Mouse (Mus musculus) frontal cortex, postnatal 36 days (tissue): ENCODE results near the gene Cflar.

Experiments used
- DNase-seq, 2 experiments: peaks; one replicate each; pipeline ENCODE4 v3.0.0; 2022; ENCODE audit warnings: low spot score in 2 of 2

Cflar gene

DNA sequence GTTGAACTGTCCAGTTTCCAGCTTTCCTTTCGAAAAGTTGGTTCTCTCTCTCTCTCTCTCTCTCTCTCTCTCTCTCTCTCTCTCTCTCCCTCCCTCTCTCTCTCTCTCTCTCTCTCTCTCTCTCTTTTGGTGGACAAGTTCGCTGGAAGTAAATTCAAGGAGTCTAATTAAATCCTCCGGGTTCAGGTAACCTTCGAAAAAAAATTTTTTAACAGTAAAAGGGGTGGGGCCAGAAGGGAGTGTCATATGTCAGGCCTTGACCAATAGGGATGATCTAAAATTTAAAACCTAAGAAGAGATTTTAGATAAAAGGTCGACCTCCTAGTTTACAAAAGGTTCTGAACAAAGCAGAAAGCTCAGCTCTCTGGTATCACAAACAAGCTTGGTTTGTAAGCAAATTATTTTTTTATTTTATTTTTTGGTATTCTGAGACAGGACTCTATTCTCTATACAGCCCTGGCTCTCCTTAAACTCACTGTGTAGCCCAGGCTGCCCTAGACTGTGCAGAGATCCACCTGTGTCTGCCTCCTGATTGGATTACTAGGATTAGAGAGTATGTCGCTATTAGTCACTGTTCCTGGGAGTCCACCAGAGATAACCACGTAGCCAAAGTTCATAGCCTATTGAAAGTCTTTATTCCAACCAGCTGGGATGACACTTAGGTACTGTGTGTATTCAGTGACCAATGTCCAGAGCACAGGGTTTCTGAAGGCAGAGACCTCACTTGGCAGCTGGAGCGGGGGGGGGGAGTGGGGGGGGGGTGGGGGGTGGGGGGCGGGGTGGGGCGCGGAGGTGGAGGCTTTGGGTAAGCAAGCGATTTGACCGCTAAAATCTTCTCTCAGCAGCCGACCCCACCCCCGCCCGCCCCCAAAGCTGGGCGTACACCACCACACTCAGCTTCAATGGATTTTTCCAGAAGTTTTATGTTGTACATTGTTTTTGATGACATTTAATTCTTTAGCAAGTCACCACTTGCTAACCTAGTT lies 1.1 kb downstream of the Cflar start:
- no peak for DNase-seq

DNA sequence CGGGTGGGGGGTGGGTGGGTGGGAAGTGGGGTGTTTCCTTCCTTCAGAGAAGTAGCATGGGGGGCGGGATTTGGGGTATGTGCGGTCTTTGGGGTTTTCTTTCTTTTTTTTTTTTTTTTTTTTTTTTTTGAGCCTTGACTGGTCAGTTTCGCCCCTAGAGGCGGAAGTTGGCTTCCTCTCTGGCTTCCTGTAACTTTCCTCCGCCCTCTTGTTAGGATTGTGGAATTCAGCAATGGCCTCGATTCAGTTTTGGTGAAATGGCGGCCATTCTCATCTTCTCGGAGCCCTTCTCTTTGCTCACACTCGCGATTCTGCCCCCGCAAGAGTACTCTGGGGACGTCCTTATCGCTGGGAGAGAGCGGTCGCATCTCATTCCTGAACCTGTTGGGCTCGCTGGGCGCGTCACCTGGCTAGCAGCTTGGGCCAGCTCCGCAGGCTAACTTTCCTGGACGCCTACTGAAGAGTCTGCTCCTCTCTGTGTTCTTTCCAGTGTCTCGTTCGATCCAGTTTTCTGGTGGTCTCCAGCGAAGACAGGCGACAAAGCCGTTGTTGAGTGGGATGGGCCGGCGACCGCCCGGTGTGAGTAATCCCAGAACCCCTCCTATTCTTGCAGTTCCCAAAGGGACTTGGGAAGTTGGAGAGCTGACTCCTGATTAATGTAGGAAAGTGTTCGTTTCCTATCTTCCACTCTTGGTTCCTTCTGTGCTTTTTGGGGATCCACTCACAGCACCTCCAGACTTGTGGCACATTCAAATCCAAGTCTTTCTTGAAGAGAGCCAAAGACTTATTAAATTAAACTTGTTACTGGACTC lies 2.0 kb downstream of the Cflar start:
- DNase-seq = no peak

DNA sequence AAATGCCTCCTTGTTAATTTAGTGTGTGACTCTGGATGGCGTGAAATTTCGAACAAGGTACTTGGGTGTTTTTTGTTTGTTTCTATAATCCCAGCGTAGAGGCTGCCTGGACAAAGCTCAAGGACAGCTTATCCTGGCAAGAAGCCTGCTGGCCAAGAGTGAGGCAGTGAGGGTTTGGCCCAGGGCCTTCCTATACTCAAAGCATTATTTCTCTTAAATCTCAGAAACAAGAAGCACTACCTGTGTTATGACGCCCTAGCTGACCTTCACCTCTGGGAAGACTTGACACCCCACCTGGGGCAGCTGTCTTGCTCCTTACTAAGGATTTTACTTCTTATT lies 2.6 kb downstream of the Cflar start:
- no peak for DNase-seq

DNA sequence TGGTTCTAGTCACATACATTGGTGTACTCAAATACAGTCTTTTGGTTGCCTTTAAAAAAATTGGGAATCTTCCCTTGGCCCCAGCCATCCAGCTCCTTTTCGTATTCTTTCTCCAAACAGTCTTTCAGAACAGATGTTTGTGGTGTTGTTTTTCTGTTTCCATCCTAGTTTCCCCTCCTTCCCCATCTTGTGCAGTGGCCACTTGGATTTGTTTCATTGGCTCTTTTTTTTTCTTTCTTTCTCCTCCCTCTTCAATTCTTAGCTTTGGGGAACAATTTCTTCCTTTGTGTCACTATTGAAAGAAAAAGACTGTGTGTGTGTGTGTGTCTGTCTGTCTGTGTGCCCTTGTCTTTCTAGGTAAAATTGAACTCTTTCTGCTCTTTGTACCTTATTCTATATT lies 3.1 kb downstream of the Cflar start:
- DNase-seq = no peak

DNA sequence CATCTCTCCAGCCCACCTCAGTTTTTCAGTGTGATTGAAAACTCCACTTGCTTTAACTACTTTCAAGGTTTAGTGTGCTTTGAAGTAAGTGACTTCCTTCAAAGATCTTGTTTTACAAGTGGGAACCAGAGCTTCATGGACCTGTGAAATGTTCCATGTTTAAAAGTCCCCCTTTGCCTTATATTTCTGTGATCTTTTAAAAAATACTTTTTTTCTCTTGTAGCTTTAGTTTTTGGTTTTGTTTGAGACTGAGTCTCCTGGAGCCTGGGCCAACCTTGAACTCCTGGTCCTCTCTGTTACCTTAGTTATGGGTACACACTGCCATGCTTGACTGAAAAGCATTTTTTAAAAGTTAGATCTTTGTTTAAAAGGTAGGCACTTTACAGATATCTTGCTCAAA lies 4.2 kb downstream of the Cflar start:
- no peak for DNase-seq

DNA sequence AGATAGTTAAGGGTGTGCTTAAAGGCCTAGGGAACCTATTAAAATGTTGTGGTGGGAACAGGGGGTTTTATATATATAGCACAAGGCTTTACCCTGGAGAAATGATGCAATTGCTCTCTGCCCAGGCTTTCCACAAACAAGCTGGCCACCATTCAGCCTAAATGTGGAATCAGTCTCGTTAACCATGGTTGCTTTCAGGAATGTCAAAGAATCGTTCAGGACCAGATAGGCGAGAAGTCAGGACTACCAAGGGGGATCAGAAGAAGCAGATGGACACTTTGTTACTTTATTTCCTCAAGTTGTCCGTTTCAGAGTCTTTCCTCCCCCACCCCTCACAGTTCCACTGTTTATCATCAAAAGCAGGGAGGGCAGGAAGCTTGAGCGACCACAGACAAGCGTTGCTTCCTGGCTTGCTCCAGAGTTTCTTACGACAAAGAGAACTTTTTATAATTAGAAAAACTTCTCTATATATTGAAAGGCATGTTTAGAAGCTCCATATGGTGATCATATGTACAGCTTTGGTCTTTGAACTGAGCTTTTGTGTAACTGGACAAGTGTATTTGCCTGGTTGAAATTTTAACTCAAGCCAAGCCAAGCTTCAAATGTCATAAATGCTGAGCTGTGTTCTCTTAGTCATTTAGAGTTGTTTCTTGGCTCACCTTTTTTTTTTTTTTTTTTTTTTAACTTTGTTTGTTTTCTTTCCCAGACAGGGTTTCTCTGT lies 5.0 kb downstream of the Cflar start:
- DNase-seq = no peak

DNA sequence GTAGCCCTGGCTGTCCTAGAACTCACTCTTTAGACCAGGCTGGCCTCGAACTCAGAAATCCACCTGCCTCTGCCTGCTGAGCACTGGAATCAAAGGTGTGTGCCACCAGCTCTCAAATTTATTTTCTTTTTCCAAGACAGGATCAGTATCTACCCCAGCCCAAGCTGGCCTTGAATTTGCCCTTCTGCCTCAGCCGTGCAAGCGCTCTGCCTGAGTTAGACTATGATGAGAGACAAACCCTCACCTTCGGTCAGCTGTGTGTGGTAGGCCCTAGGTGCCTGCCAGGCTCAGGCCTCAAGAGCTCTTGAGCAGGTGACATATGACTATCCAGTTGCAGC lies 5.5 kb downstream of the Cflar start:
- no peak for DNase-seq

DNA sequence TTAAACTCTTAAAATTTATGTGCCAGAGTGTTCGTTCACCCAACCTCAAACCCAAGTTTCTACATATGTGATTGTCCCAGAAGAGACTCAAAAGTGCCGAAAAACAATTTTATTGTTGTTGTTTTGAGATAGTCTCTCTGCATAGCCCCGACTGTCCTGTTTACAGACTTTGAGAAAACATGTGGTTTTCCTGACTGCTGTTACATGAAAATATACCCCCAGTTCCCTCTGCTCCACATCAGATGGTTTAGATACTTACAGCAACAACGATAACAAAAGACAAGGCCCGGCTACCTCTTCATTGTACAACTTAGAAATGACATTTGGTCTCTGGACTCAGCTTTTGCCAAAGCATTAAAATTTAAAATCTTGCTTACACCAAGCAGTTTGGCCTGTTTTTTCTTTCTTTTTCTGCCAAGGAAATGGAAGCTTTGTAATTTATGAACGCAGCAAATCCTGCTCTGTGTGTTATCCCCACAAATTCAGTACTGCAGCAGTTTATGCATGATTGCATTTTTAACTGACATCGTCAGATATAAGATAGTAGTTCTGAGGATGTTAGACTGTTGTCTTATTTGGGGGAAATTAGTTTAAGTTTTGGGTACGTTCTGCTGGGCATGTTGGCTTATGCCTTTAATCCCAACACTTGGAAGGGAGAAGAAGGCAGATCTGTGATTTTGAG lies 6.4 kb downstream of the Cflar start:
- no peak for DNase-seq

DNA sequence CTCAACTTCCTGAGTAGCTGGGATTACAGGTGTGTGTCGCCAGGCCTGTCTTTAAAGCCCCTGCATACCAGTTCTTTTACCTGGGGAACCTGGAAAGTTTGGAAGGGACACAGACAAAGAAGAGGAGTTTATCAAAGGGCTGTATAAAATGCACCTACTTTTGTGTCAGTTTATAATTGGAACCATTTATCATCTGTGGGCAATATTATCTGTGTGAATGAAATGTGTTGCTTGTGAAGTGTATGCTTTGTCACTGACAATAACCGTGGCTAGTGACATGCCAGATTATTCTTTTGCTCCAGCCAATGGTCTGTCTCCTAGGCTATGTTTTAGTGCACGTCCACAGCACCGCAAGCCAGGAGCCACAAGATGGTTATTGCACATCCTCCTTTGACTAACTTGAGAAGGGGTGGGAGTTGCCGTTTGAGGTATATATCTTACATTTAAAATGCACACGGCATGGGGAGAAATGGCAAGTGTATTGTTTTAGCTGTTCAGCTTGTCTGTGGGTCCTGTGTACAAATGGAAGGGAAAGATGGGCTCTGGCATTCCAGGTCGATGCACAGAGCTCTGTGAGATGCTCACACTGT lies 8.1 kb downstream of the Cflar start:
- DNase-seq = no peak

DNA sequence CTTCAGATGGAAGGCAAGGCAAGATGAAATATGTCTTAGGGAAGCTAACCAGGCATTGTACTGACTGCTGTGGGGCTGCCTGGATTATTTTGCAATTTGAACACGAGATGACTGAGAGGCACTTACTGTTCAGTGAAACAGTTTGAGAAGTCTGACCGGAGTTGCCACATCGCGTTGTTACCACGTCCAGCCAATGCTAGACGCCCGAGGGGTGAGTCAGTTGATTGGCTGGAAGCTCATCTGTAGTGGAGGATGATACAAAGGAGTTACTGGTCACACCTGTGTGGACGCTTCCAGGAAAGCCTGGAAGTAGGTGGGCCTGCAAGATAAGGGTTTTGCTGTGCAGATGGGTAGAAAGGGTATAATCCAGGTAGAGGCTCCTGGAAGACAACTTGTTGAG lies 8.8 kb downstream of the Cflar start:
- no peak for DNase-seq

DNA sequence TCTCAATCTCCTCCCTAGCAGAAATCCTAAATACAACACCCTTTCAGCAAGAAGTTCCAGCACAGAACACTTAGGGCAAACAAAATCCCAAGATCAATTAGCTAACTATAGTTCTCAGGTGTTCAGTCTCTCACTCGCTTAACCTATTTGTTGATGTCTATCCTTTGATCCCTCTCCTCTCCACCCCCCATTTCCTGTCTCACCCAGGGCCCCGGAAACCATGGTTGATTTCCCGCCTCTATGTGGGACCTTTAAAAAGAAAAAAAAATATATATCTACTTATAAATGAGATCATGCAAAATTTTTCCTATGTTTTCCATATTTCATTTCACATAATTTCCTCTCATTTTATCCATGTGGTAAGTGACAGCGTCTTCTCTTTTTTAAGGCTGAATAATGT lies 9.7 kb downstream of the Cflar start:
- no peak for DNase-seq

DNA sequence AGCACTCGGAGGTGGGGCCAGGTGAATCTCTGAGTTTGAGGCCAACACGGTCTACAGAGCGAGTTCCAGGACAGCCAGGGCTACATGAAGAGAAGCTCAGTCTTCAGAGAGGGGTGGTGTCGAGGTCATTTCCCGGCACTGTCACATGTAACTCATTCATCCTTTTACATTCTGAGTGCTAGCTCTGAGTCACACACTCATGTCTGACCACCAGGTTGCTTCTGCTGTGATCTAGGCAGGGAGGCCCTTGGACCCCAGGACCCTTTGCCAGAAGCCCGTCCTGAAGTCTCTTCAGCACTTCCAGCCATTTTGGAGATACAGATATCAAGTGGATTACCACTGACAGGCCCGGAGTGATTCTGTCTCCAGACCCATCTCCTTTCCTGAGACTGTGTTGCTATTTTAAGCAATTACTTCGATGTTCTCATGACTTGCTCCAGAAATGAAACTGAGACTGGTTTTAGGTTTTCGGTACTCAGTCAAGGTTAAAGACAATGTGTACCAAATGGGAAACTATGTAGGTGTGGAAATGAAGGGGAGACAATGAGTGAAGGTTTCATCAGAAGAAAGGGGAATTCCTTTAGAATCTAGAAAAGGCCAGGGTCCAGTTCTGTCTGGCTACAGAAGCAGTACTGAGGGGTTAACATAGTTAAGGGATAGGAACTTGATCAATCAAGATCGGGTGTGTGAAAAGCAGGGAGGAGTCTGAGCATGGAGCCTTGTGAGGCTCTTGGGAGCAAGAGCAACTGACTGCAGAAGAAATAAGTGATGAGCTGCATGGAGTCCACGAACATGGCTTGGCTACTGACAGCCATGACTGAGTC lies 11.0 kb downstream of the Cflar start:
- DNase-seq = no peak

DNA sequence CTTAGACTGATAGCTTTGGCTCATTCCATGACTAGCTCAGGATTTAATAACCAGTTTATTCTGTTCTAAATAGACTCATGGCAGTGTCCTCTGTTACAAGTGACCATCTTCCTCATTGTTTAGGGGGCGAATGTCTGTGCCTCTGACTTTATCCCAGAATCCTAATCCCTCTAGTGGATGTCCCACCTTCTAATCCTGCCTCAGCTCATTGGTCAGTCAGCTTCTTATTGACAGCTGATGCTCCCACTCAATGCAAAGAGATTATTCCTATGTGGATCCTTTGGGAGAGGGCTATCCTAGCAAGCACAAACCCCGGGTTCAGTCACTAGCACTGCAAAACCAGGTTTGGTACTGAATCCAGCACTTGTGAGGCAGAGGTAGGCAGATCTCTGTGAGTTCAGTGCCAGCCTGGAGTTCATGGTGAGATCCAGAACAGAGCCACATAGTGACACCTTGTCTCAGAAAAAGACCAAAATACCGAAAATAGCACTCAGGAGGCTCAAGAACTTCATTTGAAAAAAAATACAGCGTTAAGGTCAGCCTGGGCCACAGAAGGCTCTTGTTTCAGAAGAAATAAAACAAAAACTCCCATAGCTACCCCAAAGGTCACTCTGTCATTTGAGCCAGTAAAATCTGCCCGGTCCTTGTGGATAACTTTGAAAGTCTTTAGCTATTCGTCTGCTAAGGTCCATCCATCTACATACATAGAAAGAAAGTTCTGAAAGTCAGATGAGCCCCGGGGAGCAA lies 11.9 kb downstream of the Cflar start:
- no peak for DNase-seq

DNA sequence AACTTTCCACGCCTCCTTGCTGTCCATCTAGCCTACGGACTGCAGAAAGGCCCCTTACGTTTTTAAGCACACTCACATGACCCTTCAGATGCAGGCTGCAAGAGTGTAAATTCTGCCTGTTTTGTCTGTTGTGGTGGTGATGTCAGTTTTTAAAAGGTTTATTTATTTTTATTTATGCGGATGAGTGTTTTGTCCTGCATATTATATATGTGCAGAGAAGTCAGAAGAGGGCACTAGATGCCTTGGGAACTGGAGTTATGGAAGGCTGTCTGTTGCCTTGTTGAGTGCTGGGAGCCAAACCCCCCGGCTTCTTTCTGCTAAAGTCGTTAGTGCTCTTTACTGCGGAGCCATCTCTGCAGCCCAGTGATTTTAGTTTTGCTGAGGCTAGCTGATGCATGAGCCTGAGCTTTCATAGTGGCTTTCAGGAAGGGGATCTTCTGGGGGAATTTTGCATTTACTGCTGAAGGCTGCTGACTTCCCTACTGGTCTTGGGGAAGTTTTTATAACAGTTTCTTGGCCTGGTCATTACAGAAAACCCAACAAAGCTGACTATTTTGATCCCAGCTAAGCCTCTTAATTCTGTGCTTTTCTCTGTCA lies 12.6 kb downstream of the Cflar start:
- DNase-seq = no peak

DNA sequence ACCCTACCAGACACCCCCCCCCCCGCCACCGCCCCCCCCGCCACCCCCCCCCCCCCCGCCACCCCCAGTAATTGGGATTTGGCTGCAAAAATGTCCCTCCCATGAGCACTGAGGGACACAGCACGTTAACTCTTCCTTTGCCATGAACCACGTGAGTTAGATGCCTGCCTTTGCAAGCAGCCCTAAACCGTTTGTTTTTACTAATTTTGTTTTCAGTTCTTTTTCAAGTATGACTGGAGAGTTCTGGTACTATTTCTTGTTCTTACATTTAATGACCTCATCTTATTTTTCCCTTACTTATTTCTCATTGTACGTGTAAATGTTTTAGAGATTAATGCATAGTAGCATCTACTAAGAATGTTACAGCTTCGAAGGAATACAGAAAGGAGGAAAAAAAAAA lies 13.2 kb downstream of the Cflar start:
- DNase-seq = no peak

DNA sequence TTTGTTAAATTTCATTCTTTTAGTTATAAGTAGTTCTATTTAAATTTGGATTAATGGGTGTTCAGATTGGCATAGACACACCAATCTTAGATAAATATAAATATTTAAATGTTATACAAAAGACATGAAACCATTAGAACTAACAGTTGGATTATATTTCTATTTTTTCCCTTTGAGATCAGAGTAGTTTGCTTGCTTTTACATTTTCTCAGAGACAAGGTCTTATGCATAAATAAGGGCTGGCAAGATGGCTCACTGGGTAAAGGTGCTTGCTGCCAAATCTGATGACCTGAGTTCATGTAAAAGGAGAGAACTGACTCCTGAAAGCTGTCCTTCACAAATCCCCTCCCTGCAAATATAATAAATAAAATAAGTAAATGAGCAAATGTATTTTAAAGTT lies 13.8 kb downstream of the Cflar start:
- no peak for DNase-seq

DNA sequence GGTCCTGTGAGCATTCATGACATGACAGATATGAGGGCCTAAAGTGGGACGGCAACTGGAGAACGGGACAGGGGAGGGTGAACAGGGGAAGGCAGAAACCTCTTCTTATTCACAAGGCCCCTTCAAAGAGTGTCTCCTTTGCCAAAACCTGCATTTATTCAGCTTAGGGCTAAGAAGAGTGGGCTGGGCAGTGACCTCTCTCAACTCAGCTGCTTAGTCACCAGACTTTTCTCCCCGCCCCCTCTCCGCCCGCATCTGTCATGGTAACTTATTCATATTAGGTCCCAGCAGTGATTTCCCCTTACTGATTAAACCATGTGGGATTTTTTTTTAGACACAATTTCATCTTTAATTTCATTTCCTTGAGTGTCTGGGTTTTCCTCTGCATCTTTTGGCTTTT lies 14.5 kb downstream of the Cflar start:
- no peak for DNase-seq

DNA sequence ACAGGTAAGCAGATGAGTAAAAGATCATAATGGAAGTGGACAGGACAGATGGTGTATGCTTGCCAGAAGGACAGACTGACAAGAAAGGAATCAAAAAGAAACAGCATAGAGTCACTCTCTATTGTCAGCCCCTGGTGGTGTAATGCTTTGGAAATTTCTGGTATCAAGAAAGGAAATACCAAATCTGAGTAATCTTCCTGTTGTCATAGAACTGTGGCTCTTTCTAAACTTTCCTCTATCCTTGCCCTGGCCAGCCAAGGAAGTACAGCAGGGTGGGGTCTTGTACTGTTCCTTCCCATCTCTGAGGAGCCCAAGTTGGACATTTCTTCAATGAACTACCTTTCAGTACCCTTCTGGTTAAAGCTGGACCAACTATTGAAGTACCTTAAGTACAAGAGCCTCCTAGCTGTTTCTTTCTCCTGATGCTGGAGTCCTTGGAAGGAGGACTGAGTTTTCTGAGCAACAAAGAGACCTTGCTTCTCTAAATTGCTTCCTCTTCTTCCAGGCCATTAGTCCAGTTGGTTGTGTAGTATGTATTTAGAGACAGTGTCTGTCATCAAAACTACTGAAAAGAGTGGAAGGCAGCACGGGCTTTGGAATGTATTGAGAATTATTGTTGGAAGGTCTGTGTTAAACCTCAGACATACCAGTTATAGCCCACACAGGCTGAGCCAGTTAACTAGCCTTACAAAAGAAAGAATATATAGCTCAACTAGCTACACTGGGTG lies 15.9 kb downstream of the Cflar start:
- DNase-seq = no peak
